Mouse (Mus musculus) neural tube, embryonic 15.5 days (tissue): ENCODE measurements around the gene Plcd4. TPM values are rescaled to one million over a fixed set of nuclear protein-coding genes. Genes with fewer than 3 reads are reported as not detected.
A peak's percentile ranks its signal among the peaks of the same experiment; 100 is the strongest.

Experiments
- ATAC-seq: fragments of 200-750 bp; cut with Nextera tagmentation; 2 replicates; pipeline ENCODE4 v1.8.0; 2017; ENCODE audit warnings: mild to moderate bottlenecking, moderate TSS enrichment, moderate library complexity; ENCODE audit not compliant: low FRiP score
- H3K27ac ChIP-seq: fragments of 300-500 bp; sonication (generic); replicated peaks from 2 replicates; pipeline ENCODE4 v1.5.1; 2015; ENCODE audit warnings: mild to moderate bottlenecking, inconsistent platforms
- H3K27me3 ChIP-seq: fragments of 300-500 bp; sonication (generic); replicated peaks from 2 replicates; pipeline ENCODE4 v1.6.1; 2015; ENCODE audit warnings: inconsistent platforms
- H3K36me3 ChIP-seq: fragments of 300-500 bp; sonication (generic); 2 replicates; pipeline ENCODE4 v1.6.1; 2015; ENCODE audit warnings: inconsistent platforms
- H3K4me1 ChIP-seq: fragments of 300-500 bp; sonication (generic); 2 replicates; pipeline ENCODE4 v1.6.1; 2015; ENCODE audit warnings: inconsistent platforms
- H3K4me2 ChIP-seq: fragments of 300-500 bp; sonication (generic); 2 replicates; pipeline ENCODE4 v1.6.1; 2015; ENCODE audit warnings: inconsistent platforms, mild to moderate bottlenecking, moderate library complexity
- H3K4me3 ChIP-seq: fragments of 300-500 bp; sonication (generic); replicated peaks from 2 replicates; pipeline ENCODE4 v1.5.1; 2015; ENCODE audit warnings: mild to moderate bottlenecking, inconsistent platforms
- H3K9ac ChIP-seq: fragments of 300-500 bp; sonication (generic); replicated peaks from 2 replicates; pipeline ENCODE4 v1.6.1; 2015; ENCODE audit warnings: mild to moderate bottlenecking, inconsistent platforms
- H3K9me3 ChIP-seq: fragments of 300-500 bp; sonication (generic); replicated peaks from 2 replicates; pipeline ENCODE4 v1.6.1; 2016; ENCODE audit warnings: inconsistent platforms
- WGBS: fragments of 180-500 bp; shearing (Covaris S2); methylation state at CpG from one replicate; pipeline ENCODE4 v1.1.7; 2015; ENCODE audit warnings: mixed read lengths; 5-methylcytosine and 5-hydroxymethylcytosine counted together
- polyA plus RNA-seq: library from polyadenylated mRNA; unstranded; fragments of >200 nt; fragmentation: Nextera tagmentation; extraction: Ambion mirVana; gene quantifications from 2 replicates; pipeline ENCODE4 v1.2.1, GENCODE M21; 2015

The Plcd4 gene
- polyA plus RNA-seq, 1 experiment from 2014 or later, result 10.8 TPM

GRCm38 (mm10) chr1:74544184-74544583 is 1.5 kb downstream of the Plcd4 start, which contains the start of gene Usp37:
Gene Usp37, minus strand, starts transcription at chr1:74544284.
- WGBS, result 25% methylated on average over 4 of the region's 4 CpGs
- ATAC-seq, result no peak
- Histone ChIP-seq H3K36me3 (no peaks in the 10 kb centered on the region), H3K9me3 (no peaks in the 10 kb centered on the region), H3K27me3 (no peaks in the 10 kb centered on the region), H3K4me3 (peak within 1 kb of the TSS; percentile 24), H3K9ac (no peak within 1 kb of the TSS), H3K27ac (peak within 1 kb of the TSS; percentile 72; the same call in 1 of the 2 replicates), H3K4me1 (peaks cover 11% of the 10 kb centered on the region), H3K4me2 (peak within 1 kb of the TSS; percentile 52)

GRCm38 (mm10) chr1:74559061-74559460 is 16.4 kb downstream of the Plcd4 start:
- Histone ChIP-seq H3K4me2 (no peak overlapping the region), H3K27me3 (no peaks in the 10 kb centered on the region), H3K9ac (no peak overlapping the region), H3K4me3 (no peak overlapping the region), H3K4me1 (no peaks in the 10 kb centered on the region), H3K9me3 (no peaks in the 10 kb centered on the region), H3K27ac (no peak overlapping the region), H3K36me3 (peaks cover 12% of the 10 kb centered on the region)
- no peak for ATAC-seq
- WGBS, result 84% methylated on average over 5 of the region's 5 CpGs

GRCm38 (mm10) chr1:74565834-74566233 is 23.1 kb downstream of the Plcd4 start:
- Histone ChIP-seq H3K27me3 (no peaks in the 10 kb centered on the region), H3K36me3 (peaks cover 74% of the 10 kb centered on the region), H3K4me2 (no peak overlapping the region), H3K4me3 (no peak overlapping the region), H3K9me3 (no peaks in the 10 kb centered on the region), H3K4me1 (no peaks in the 10 kb centered on the region), H3K27ac (no peak overlapping the region), H3K9ac (no peak overlapping the region)
- ATAC-seq, result no peak
- 69% methylated on average over 6 of the region's 6 CpGs for WGBS

GRCm38 (mm10) chr1:74569739-74570719 is 27.3 kb downstream of the Plcd4 start:
- Histone ChIP-seq H3K9me3 (no peaks in the 10 kb centered on the region), H3K9ac (no peak overlapping the region), H3K4me3 (no peak overlapping the region), H3K27ac (no peak overlapping the region), H3K27me3 (no peaks in the 10 kb centered on the region), H3K36me3 (peaks cover 93% of the 10 kb centered on the region), H3K4me1 (no peaks in the 10 kb centered on the region), H3K4me2 (no peak overlapping the region)
- WGBS, result 93% methylated on average over 29 of the region's 29 CpGs
- ATAC-seq, result no peak

- ATAC-seq, result no peak
- H3K27ac ChIP-seq, result no peak overlapping the region
- no peaks in the 10 kb centered on the region for H3K27me3 ChIP-seq
- WGBS, result 82% methylated on average over 3 of the region's 3 CpGs
- no peak overlapping the region for H3K4me3 ChIP-seq
- no peak overlapping the region for H3K9ac ChIP-seq
- H3K4me2 ChIP-seq, result no peak overlapping the region
- peaks cover 33% of the 10 kb centered on the region for H3K36me3 ChIP-seq
- H3K4me1 ChIP-seq, result peaks cover 26% of the 10 kb centered on the region
- no peaks in the 10 kb centered on the region for H3K9me3 ChIP-seq
Measured at GRCm38 (mm10) chr1:74582621-74583020, 39.9 kb downstream of the Plcd4 start.

GRCm38 (mm10) chr1:74584616-74585398 is 42.1 kb downstream of the Plcd4 start:
- Histone ChIP-seq H3K4me1 (peaks cover 37% of the 10 kb centered on the region), H3K4me2 (no peak overlapping the region), H3K36me3 (peaks cover 11% of the 10 kb centered on the region), H3K27me3 (no peaks in the 10 kb centered on the region), H3K27ac (no peak overlapping the region), H3K9me3 (no peaks in the 10 kb centered on the region), H3K9ac (no peak overlapping the region; the same call in 1 of the 2 replicates), H3K4me3 (no peak overlapping the region)
- WGBS, result 94% methylated on average over 3 of the region's 3 CpGs
- no peak for ATAC-seq

GRCm38 (mm10) chr1:74587233-74587772 is 44.6 kb downstream of the Plcd4 start:
- WGBS, result under 1% methylated on average over 24 of the region's 24 CpGs
- no peak for ATAC-seq
- Histone ChIP-seq H3K27ac (peak overlapping the region; percentile 92), H3K4me1 (peaks cover 37% of the 10 kb centered on the region), H3K9me3 (no peaks in the 10 kb centered on the region), H3K9ac (peak overlapping the region; percentile 78), H3K4me3 (peak overlapping the region; percentile 69), H3K27me3 (no peaks in the 10 kb centered on the region), H3K4me2 (peak overlapping the region; percentile 91), H3K36me3 (peaks cover 21% of the 10 kb centered on the region)

GRCm38 (mm10) chr1:74587773-74588445 is 45.2 kb downstream of the Plcd4 start, which contains the start of the genes Zfp142 and Bcs1l:
Gene Zfp142, minus strand, starts transcription at chr1:74588246.
Gene Bcs1l, plus strand, starts transcription at chr1:74588289.
- ATAC-seq, result peak; percentile 98
- Histone ChIP-seq H3K27ac (peak within 1 kb of the TSS; percentile 92), H3K4me2 (peak within 1 kb of the TSS; percentile 91), H3K4me1 (peaks cover 37% of the 10 kb centered on the region), H3K4me3 (peak within 1 kb of the TSS; percentile 69), H3K9ac (peak within 1 kb of the TSS; percentile 85), H3K36me3 (peaks cover 20% of the 10 kb centered on the region), H3K27me3 (no peaks in the 10 kb centered on the region), H3K9me3 (no peaks in the 10 kb centered on the region)
- WGBS, result under 1% methylated on average over 47 of the region's 48 CpGs

GRCm38 (mm10) chr1:74594434-74594833 is 51.7 kb downstream of the Plcd4 start:
- H3K9me3 ChIP-seq, result no peaks in the 10 kb centered on the region
- 90% methylated on average over 8 of the region's 8 CpGs for WGBS
- H3K27me3 ChIP-seq, result no peaks in the 10 kb centered on the region
- H3K4me2 ChIP-seq, result no peak overlapping the region
- H3K4me3 ChIP-seq, result no peak overlapping the region
- no peak overlapping the region for H3K9ac ChIP-seq
- ATAC-seq, result no peak
- H3K27ac ChIP-seq, result no peak overlapping the region
- peaks cover 72% of the 10 kb centered on the region for H3K36me3 ChIP-seq
- peaks cover 2% of the 10 kb centered on the region for H3K4me1 ChIP-seq

- peak overlapping the region; percentile 80 for H3K27ac ChIP-seq
- peaks cover 18% of the 10 kb centered on the region for H3K4me1 ChIP-seq
- WGBS, result 10% methylated on average over 26 of the region's 26 CpGs
- H3K4me2 ChIP-seq, result peak overlapping the region; percentile 94
- H3K4me3 ChIP-seq, result peak overlapping the region; percentile 79
- H3K27me3 ChIP-seq, result no peaks in the 10 kb centered on the region
- peak overlapping the region; percentile 82 for H3K9ac ChIP-seq
- peak; percentile 82 for ATAC-seq
- H3K36me3 ChIP-seq, result peaks cover 30% of the 10 kb centered on the region
- no peaks in the 10 kb centered on the region for H3K9me3 ChIP-seq
Measured at GRCm38 (mm10) chr1:74600501-74601266, 58.0 kb downstream of the Plcd4 start.
